Mouse (Mus musculus): ENCODE data around the gene Slc7a8.

DNA sequence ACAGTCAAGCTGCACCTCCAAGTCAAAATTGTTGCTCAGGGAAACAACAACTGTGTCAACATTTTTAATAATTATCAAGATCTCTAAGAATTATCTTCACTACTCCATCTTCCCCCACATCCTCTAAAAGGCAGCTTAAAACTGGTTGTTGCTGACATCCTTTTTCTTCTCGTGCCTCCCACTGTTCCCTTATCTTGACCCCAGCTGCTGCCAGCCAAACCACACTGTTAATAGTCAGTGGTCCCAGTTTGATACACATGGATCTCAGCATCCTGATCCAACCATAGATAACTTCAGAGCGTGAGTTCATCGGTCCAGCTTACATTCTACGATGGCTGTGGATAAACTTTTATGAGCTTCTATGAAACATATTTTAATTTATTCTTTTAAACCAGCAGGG lies 3.9 kb downstream of the Slc7a8 start:
- TF ChIP-seq MAFK (IDR thresholded peaks at IDR 0.05; ENCODE audit: insufficient read depth, low read depth, low read length) (no peak), HCFC1 (IDR thresholded peaks at IDR 0.05; ENCODE audit: borderline replicate concordance, insufficient read depth, low read length) (no peak), CHD2 (IDR thresholded peaks at IDR 0.05; ENCODE audit: low read depth, low read length) (no peak), ZNF384 (IDR thresholded peaks at IDR 0.05; ENCODE audit: low read depth, low read length) (no peak)

Data from ES-E14 (cell line).